Mouse (Mus musculus) ES-E14 (cell line): Measurements from ENCODE around the gene Rraga. TPM values are rescaled to one million over a fixed set of nuclear protein-coding genes. Genes with fewer than 3 reads are reported as not detected.
"Not testable (repeated sequence)": the region's sequence is repeated elsewhere in the genome, so short reads cannot be mapped to it uniquely, and the experiment has no call there.

Experiments used
- DNase-seq: peaks from one replicate; pipeline ENCODE4 v3.0.0-alpha.2; 2013; ENCODE audit warnings: low read depth, low spot score
- H3K27ac ChIP-seq: 2 replicates; pipeline ENCODE4 v1.5.1; 2012; ENCODE audit warnings: low read depth, mild to moderate bottlenecking, low read length, moderate library complexity, mixed read lengths; ENCODE audit not compliant: poor library complexity, insufficient read depth, severe bottlenecking
- H3K36me3 ChIP-seq: 2 replicates; pipeline ENCODE4 v1.6.1; 2012; ENCODE audit warnings: mild to moderate bottlenecking, low read length, moderate library complexity, mixed read lengths; ENCODE audit not compliant: control insufficient read depth, poor library complexity, insufficient read depth, severe bottlenecking
- H3K4me1 ChIP-seq, 2 experiments: fragments of 150-350 bp in 1 of 2; sonication (generic) in 1 of 2; 2 replicates each; pipeline ENCODE4 v1.6.1; 2012; ENCODE audit warnings: low read length in 2 of 2, mild to moderate bottlenecking in 1 of 2, mixed read lengths in 1 of 2; ENCODE audit not compliant: control insufficient read depth in 2 of 2, insufficient read depth in 2 of 2, poor library complexity in 1 of 2
- H3K4me3 ChIP-seq, 2 experiments: fragments of 150-350 bp in 1 of 2; sonication (generic) in 1 of 2; 2 replicates each; pipeline ENCODE4 v1.5.1; 2012; ENCODE audit warnings: low read length in 2 of 2, low read depth in 1 of 2, mild to moderate bottlenecking in 1 of 2, mixed read lengths in 1 of 2; ENCODE audit not compliant: insufficient read depth in 1 of 2, poor library complexity in 1 of 2, severe bottlenecking in 1 of 2
- H3K9ac ChIP-seq: 2 replicates; pipeline ENCODE4 v1.6.1; 2012; ENCODE audit warnings: low read depth, mild to moderate bottlenecking, low read length, mixed read lengths; ENCODE audit not compliant: poor library complexity, insufficient read depth, severe bottlenecking
- H3K9me3 ChIP-seq: fragments of 150-350 bp; sonication (generic); 2 replicates; pipeline ENCODE4 v1.6.1; 2012; ENCODE audit warnings: low read depth, mild to moderate bottlenecking, low read length; ENCODE audit not compliant: control insufficient read depth, insufficient read depth
- CHD2 ChIP-seq: IDR thresholded peaks from 2 replicates; pipeline ENCODE4 v1.6.1; 2014; ENCODE audit warnings: mild to moderate bottlenecking, low read depth, low read length, inconsistent platforms
- HCFC1 ChIP-seq: IDR thresholded peaks from 2 replicates; pipeline ENCODE4 v1.6.1; 2012; ENCODE audit warnings: low read length, inconsistent platforms, borderline replicate concordance; ENCODE audit not compliant: insufficient read depth
- MAFK ChIP-seq: IDR thresholded peaks from 2 replicates; pipeline ENCODE4 v1.6.1; 2014; ENCODE audit warnings: mild to moderate bottlenecking, low read depth, low read length, inconsistent platforms; ENCODE audit not compliant: insufficient read depth
- ZC3H11A ChIP-seq: IDR thresholded peaks from 2 replicates; pipeline ENCODE4 v1.6.1; 2012; ENCODE audit warnings: low read depth, mild to moderate bottlenecking, inconsistent platforms, low read length, borderline replicate concordance
- ZNF384 ChIP-seq: IDR thresholded peaks from 2 replicates; pipeline ENCODE4 v1.6.1; 2012; ENCODE audit warnings: low read depth, low read length, inconsistent platforms
- in situ Hi-C, 2 experiments: fragments of 600-800 bp; cut with MboI; formaldehyde crosslinking; loops; one replicate each; pipeline ENCODE4 v1.15.1; 2025; ENCODE audit warnings: low sequenced_read_pairs in 2 of 2, inconsistent platforms in 1 of 2; ENCODE audit not compliant: unreplicated experiment in 2 of 2
- total RNA-seq: library from RNA; depleted of rRNA; stranded (reverse); fragments of 300-350 nt; gene quantifications from 2 replicates; pipeline ENCODE4 v1.2.3, GENCODE M21; 2012

The Rraga gene
- total RNA-seq, 1 experiment, result 22.8 TPM

GRCm38 (mm10) chr4:86611524-86612288, 36.2 kb downstream of the Rraga start, which contains the start of gene Haus6:
Gene Haus6 (minus strand): TSS chr4:86612055.
- peaks cover 2 to 4% of the 10 kb centered on the region in 2 experiments; a peak in 1 of 4 replicates for H3K4me1 ChIP-seq
- TF ChIP-seq HCFC1 (peak; percentile 96), MAFK (no peak), ZC3H11A (no peak), CHD2 (0 out of 2 replicates have a peak, but pooled peaks have one; percentile 54), ZNF384 (no peak)
- DNase-seq, result peak; percentile 94
- H3K27ac ChIP-seq, result peak within 1 kb of the TSS; percentile 54
- H3K9ac ChIP-seq, result peak within 1 kb of the TSS; percentile 98
- peak within 1 kb of the TSS; percentile 79 to 98 for H3K4me3 ChIP-seq
- no peaks in the 10 kb centered on the region; the same call in 1 of the 2 replicates for H3K36me3 ChIP-seq
- in situ Hi-C loops, result no loop called here
- no peaks in the 10 kb centered on the region for H3K9me3 ChIP-seq

GRCm38 (mm10) chr4:86612289-86612620, 36.8 kb downstream of the Rraga start:
- in situ Hi-C loops, result no loop called here
- no peaks in the 10 kb centered on the region for H3K9me3 ChIP-seq
- H3K9ac ChIP-seq, result peak overlapping the region; percentile 64; the same call in 1 of the 2 replicates
- H3K36me3 ChIP-seq, result no peaks in the 10 kb centered on the region; the same call in 1 of the 2 replicates
- DNase-seq, result no peak
- peaks cover 2 to 4% of the 10 kb centered on the region in 2 experiments; a peak in 1 of 4 replicates for H3K4me1 ChIP-seq
- peak overlapping the region; percentile 63 to 66 for H3K4me3 ChIP-seq
- no peak overlapping the region for H3K27ac ChIP-seq
- TF ChIP-seq CHD2, result no peak
- TF ChIP-seq ZNF384, result no peak
- TF ChIP-seq ZC3H11A, result no peak
- TF ChIP-seq MAFK, result no peak

- in situ Hi-C loops, result no loop called here
- no peak for DNase-seq
- H3K9me3 ChIP-seq, result no peaks in the 10 kb centered on the region
- no peaks in the 10 kb centered on the region for H3K4me1 ChIP-seq
- no peak overlapping the region for H3K4me3 ChIP-seq
- no peaks in the 10 kb centered on the region for H3K36me3 ChIP-seq
- H3K9ac ChIP-seq, result no peak overlapping the region
- no peak for TF ChIP-seq CHD2
- TF ChIP-seq ZC3H11A, result no peak
- no peak for TF ChIP-seq HCFC1
- no peak for TF ChIP-seq ZNF384
- no peak for TF ChIP-seq MAFK
- no peak overlapping the region for H3K27ac ChIP-seq
Measured at GRCm38 (mm10) chr4:86620506-86620905, 45.0 kb downstream of the Rraga start.

GRCm38 (mm10) chr4:86622116-86622515, 46.6 kb downstream of the Rraga start:
- Histone ChIP-seq H3K9ac (no peak overlapping the region), H3K4me3 (no peak overlapping the region), H3K9me3 (no peaks in the 10 kb centered on the region), H3K36me3 (no peaks in the 10 kb centered on the region), H3K4me1 (no peaks in the 10 kb centered on the region), H3K27ac (no peak overlapping the region)
- DNase-seq, result no peak
- in situ Hi-C loops, result no loop called here
- no peak for TF ChIP-seq HCFC1

- in situ Hi-C loops, H3K36me3 ChIP-seq, H3K27ac ChIP-seq, DNase-seq, H3K4me1 ChIP-seq, H3K4me3 ChIP-seq, H3K9me3 ChIP-seq, H3K9ac ChIP-seq: not testable (repeated sequence)
Measured at GRCm38 (mm10) chr4:86622532-86622931, 47.1 kb downstream of the Rraga start.
